Mouse (Mus musculus) liver, embryonic 15.5 days (tissue): ENCODE data around the gene Dhdh. TPM values are rescaled to one million over a fixed set of nuclear protein-coding genes. Genes with fewer than 3 reads are reported as not detected.

Source experiments
- ATAC-seq: fragments of 200-750 bp; cut with Nextera tagmentation; 2 replicates; pipeline ENCODE4 v1.8.0; 2017; ENCODE audit warnings: moderate number of reproducible peaks, mild to moderate bottlenecking, moderate library complexity; ENCODE audit not compliant: insufficient read depth
- H3K27ac ChIP-seq: fragments of 300-500 bp; sonication (generic); replicated peaks from 2 replicates; pipeline ENCODE4 v1.5.1; 2015; ENCODE audit warnings: mild to moderate bottlenecking, inconsistent platforms
- H3K27me3 ChIP-seq: fragments of 300-500 bp; sonication (generic); 2 replicates; pipeline ENCODE4 v1.6.1; 2015; ENCODE audit warnings: mild to moderate bottlenecking, inconsistent platforms
- H3K36me3 ChIP-seq: fragments of 300-500 bp; sonication (generic); replicated peaks from 2 replicates; pipeline ENCODE4 v1.6.1; 2015; ENCODE audit warnings: moderate library complexity, mild to moderate bottlenecking, inconsistent platforms
- H3K4me1 ChIP-seq: fragments of 300-500 bp; sonication (generic); replicated peaks from 2 replicates; pipeline ENCODE4 v1.6.1; 2015; ENCODE audit warnings: inconsistent platforms
- H3K4me2 ChIP-seq: fragments of 300-500 bp; sonication (generic); 2 replicates; pipeline ENCODE4 v1.6.1; 2015; ENCODE audit warnings: moderate library complexity, mild to moderate bottlenecking, inconsistent platforms
- H3K4me3 ChIP-seq: fragments of 300-500 bp; sonication (generic); replicated peaks from 2 replicates; pipeline ENCODE4 v1.5.1; 2015; ENCODE audit warnings: mild to moderate bottlenecking, inconsistent platforms
- H3K9ac ChIP-seq: fragments of 300-500 bp; sonication (generic); 2 replicates; pipeline ENCODE4 v1.6.1; 2015; ENCODE audit warnings: moderate library complexity, mild to moderate bottlenecking, inconsistent platforms
- H3K9me3 ChIP-seq: fragments of 300-500 bp; sonication (generic); replicated peaks from 2 replicates; pipeline ENCODE4 v1.6.1; 2016; ENCODE audit warnings: inconsistent platforms
- WGBS: fragments of 180-500 bp; shearing (Covaris S2); methylation state at CpG from one replicate; pipeline ENCODE4 v1.1.7; 2015; ENCODE audit warnings: mixed read lengths; ENCODE audit not compliant: insufficient replicate concordance; 5-methylcytosine and 5-hydroxymethylcytosine counted together
- polyA plus RNA-seq: library from polyadenylated mRNA; unstranded; fragments of >200 nt; fragmentation: Nextera tagmentation; extraction: Ambion mirVana; gene quantifications from 2 replicates; pipeline ENCODE4 v1.2.1, GENCODE M21; 2015

The Dhdh gene
- polyA plus RNA-seq, 1 experiment from 2014 or later: 2.4 TPM

GRCm38 (mm10) chr7:45509181-45509882 lies 20.7 kb upstream of the Dhdh start:
- Histone ChIP-seq H3K27ac (peak overlapping the region; percentile 94), H3K9me3 (no peaks in the 10 kb centered on the region), H3K36me3 (peaks cover 37% of the 10 kb centered on the region), H3K4me3 (peak overlapping the region; percentile 94), H3K4me2 (peak overlapping the region; percentile 93), H3K9ac (peak overlapping the region; percentile 99), H3K27me3 (no peaks in the 10 kb centered on the region), H3K4me1 (peaks cover 54% of the 10 kb centered on the region)
- WGBS: 10% methylated on average over 19 of the region's 19 CpGs
- peak; percentile 36 for ATAC-seq

GRCm38 (mm10) chr7:45508561-45508960 lies 20.0 kb upstream of the Dhdh start:
- Histone ChIP-seq H3K27me3 (no peaks in the 10 kb centered on the region), H3K4me2 (peak overlapping the region; percentile 93), H3K9me3 (no peaks in the 10 kb centered on the region), H3K4me3 (peak overlapping the region; percentile 94), H3K36me3 (peaks cover 44% of the 10 kb centered on the region), H3K27ac (peak overlapping the region; percentile 94), H3K9ac (peak overlapping the region; percentile 99), H3K4me1 (peaks cover 53% of the 10 kb centered on the region)
- WGBS: 11% methylated on average over 6 of the region's 6 CpGs
- peak; percentile 76 for ATAC-seq

GRCm38 (mm10) chr7:45507583-45507982 lies 19.0 kb upstream of the Dhdh start:
- Histone ChIP-seq H3K9me3 (no peaks in the 10 kb centered on the region), H3K27ac (peak overlapping the region; percentile 94), H3K27me3 (no peaks in the 10 kb centered on the region), H3K4me2 (peak overlapping the region; percentile 93), H3K4me3 (peak overlapping the region; percentile 94), H3K4me1 (peaks cover 60% of the 10 kb centered on the region), H3K36me3 (peaks cover 52% of the 10 kb centered on the region), H3K9ac (peak overlapping the region; percentile 61)
- WGBS: 75% methylated on average over 6 of the region's 6 CpGs
- no peak for ATAC-seq

- peaks cover 10% of the 10 kb centered on the region for H3K4me1 ChIP-seq
- no peak for ATAC-seq
- no peaks in the 10 kb centered on the region for H3K9me3 ChIP-seq
- no peak overlapping the region for H3K27ac ChIP-seq
- H3K4me3 ChIP-seq: no peak overlapping the region
- no peak overlapping the region for H3K9ac ChIP-seq
- WGBS: 91% methylated on average over 6 of the region's 6 CpGs
- no peaks in the 10 kb centered on the region for H3K27me3 ChIP-seq
- H3K4me2 ChIP-seq: no peak overlapping the region
- peaks cover 97% of the 10 kb centered on the region for H3K36me3 ChIP-seq
Observed at GRCm38 (mm10) chr7:45498427-45498826, 9.8 kb upstream of the Dhdh start.

GRCm38 (mm10) chr7:45494548-45494947 lies 5.9 kb upstream of the Dhdh start:
- Histone ChIP-seq H3K27ac (no peak overlapping the region), H3K27me3 (no peaks in the 10 kb centered on the region), H3K4me3 (no peak overlapping the region)

GRCm38 (mm10) chr7:45492951-45493350 lies 4.3 kb upstream of the Dhdh start:
- Histone ChIP-seq H3K27me3 (no peaks in the 10 kb centered on the region), H3K9ac (no peak overlapping the region), H3K4me3 (no peak overlapping the region), H3K27ac (no peak overlapping the region), H3K36me3 (peaks cover 60% of the 10 kb centered on the region), H3K9me3 (no peaks in the 10 kb centered on the region), H3K4me2 (no peak overlapping the region), H3K4me1 (peaks cover 50% of the 10 kb centered on the region)
- no peak for ATAC-seq
- WGBS: 92% methylated on average over 5 of the region's 5 CpGs

More at GRCm38 (mm10) chr7:45494548-45494947, 5.9 kb upstream of the Dhdh start:
- WGBS: 82% methylated on average over 9 of the region's 9 CpGs
- H3K4me1 ChIP-seq: peaks cover 34% of the 10 kb centered on the region
- H3K9me3 ChIP-seq: no peaks in the 10 kb centered on the region
- ATAC-seq: no peak
- no peak overlapping the region for H3K4me2 ChIP-seq
- H3K36me3 ChIP-seq: peaks cover 76% of the 10 kb centered on the region
- no peak overlapping the region for H3K9ac ChIP-seq

- Histone ChIP-seq H3K9ac (no peak overlapping the region), H3K4me1 (peaks cover 56% of the 10 kb centered on the region), H3K4me3 (no peak overlapping the region), H3K4me2 (no peak overlapping the region), H3K36me3 (peaks cover 54% of the 10 kb centered on the region), H3K27ac (no peak overlapping the region), H3K27me3 (no peaks in the 10 kb centered on the region), H3K9me3 (no peaks in the 10 kb centered on the region)
- 88% methylated on average over 8 of the region's 8 CpGs for WGBS
- no peak for ATAC-seq
Observed at GRCm38 (mm10) chr7:45492225-45492844, 3.7 kb upstream of the Dhdh start.

- WGBS: 11% methylated on average over 3 of the region's 3 CpGs
- H3K36me3 ChIP-seq: peaks cover 43% of the 10 kb centered on the region
- peak overlapping the region; percentile 21; the same call in 1 of the 2 replicates for H3K9ac ChIP-seq
- H3K4me1 ChIP-seq: peaks cover 66% of the 10 kb centered on the region
- H3K9me3 ChIP-seq: no peaks in the 10 kb centered on the region
- peak overlapping the region; percentile 46 for H3K4me2 ChIP-seq
- peak overlapping the region; percentile 76 for H3K27ac ChIP-seq
- no peak overlapping the region for H3K4me3 ChIP-seq
- peak; percentile 51; the same call in 1 of the 2 replicates for ATAC-seq
- no peaks in the 10 kb centered on the region for H3K27me3 ChIP-seq
Observed at GRCm38 (mm10) chr7:45491264-45491663, 2.7 kb upstream of the Dhdh start.

- ATAC-seq: no peak
- WGBS: 56% methylated on average over 9 of the region's 9 CpGs
- H3K4me2 ChIP-seq: peak overlapping the region; percentile 46
- H3K27me3 ChIP-seq: no peaks in the 10 kb centered on the region
- H3K27ac ChIP-seq: peak overlapping the region; percentile 76
- H3K9me3 ChIP-seq: no peaks in the 10 kb centered on the region
- H3K36me3 ChIP-seq: peaks cover 39% of the 10 kb centered on the region
- H3K9ac ChIP-seq: 0 out of 2 replicates have a peak overlapping the region, but pooled peaks have one; percentile 8
- H3K4me3 ChIP-seq: no peak overlapping the region
- peaks cover 70% of the 10 kb centered on the region for H3K4me1 ChIP-seq
Observed at GRCm38 (mm10) chr7:45490822-45491221, 2.2 kb upstream of the Dhdh start.

- ATAC-seq: peak; percentile 44
- peaks cover 70% of the 10 kb centered on the region for H3K4me1 ChIP-seq
- H3K4me3 ChIP-seq: no peak overlapping the region
- H3K36me3 ChIP-seq: peaks cover 26% of the 10 kb centered on the region
- 27% methylated on average over 7 of the region's 7 CpGs for WGBS
- H3K4me2 ChIP-seq: peak overlapping the region; percentile 76
- H3K27ac ChIP-seq: no peak overlapping the region
- no peaks in the 10 kb centered on the region for H3K9me3 ChIP-seq
- no peak overlapping the region for H3K9ac ChIP-seq
- no peaks in the 10 kb centered on the region for H3K27me3 ChIP-seq
Observed at GRCm38 (mm10) chr7:45489578-45489977, 973 bp upstream of the Dhdh start.

- H3K9me3 ChIP-seq: no peaks in the 10 kb centered on the region
- H3K36me3 ChIP-seq: peaks cover 9% of the 10 kb centered on the region
- no peak overlapping the region for H3K27ac ChIP-seq
- no peaks in the 10 kb centered on the region for H3K27me3 ChIP-seq
- 0 out of 2 replicates have a peak, but pooled peaks have one; percentile 1 for ATAC-seq
- peaks cover 71% of the 10 kb centered on the region for H3K4me1 ChIP-seq
- H3K9ac ChIP-seq: peak overlapping the region; percentile 56; the same call in 1 of the 2 replicates
- H3K4me2 ChIP-seq: peak overlapping the region; percentile 76
- H3K4me3 ChIP-seq: peak overlapping the region; percentile 62
- 62% methylated on average over 11 of the region's 11 CpGs for WGBS
Observed at GRCm38 (mm10) chr7:45487861-45488292, 728 bp downstream of the Dhdh start.
